Mouse (Mus musculus): Measurements from ENCODE around the gene Mcidas. TPM values are rescaled to one million over a fixed set of nuclear protein-coding genes. Genes with fewer than 3 reads are reported as not detected.

Gene Mcidas
- 0.73 and 0.94 TPM in 2 replicates for polyA plus RNA-seq (2014; fragmentation: Nextera tagmentation; extraction: Ambion mirVana)

DNA sequence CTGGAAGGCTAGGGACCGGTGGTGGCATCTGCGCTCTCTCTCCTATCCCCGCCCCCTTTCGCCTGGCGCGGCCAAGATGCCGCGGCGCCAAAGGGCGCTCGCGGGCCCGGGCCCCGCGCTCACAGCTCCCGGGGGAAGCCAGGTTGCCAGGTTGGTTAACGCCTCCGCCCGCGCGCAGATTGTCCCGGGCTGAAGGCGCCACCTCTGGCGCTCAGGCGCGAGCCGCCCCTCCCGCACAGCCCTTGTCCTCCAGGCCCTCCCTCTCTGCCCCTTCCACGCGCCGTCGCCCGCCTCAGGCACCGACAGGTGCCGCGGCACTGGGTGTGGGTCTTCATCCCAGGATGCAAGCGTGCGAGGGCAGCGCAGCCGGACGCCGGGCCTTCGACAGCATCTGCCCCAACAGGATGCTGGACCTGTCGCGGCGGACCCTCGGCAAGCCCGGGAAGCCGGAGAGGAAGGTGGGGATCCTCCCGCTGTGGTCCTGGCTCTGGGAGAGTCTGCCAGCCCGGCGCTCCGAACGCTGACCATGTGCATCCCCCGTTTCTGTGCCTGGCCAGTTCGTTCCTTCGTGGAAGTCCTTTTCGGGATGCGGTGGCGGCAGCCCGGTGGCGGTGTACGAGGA, at the start of gene Mcidas:
Gene Mcidas, plus strand, starts transcription at position 315 of the 622 bp plus-strand sequence.
- Histone ChIP-seq H3K9me3 (replicated peaks; ENCODE audit: control insufficient read depth, low read length) (no peaks in the 10 kb centered on the region), H3K36me3 (ENCODE audit: control insufficient read depth, insufficient read depth, low read length) (no peaks in the 10 kb centered on the region), H3K4me3 (ENCODE audit: low read depth, low read length) (peak within 1 kb of the TSS; percentile 43), H3K27ac (ENCODE audit: low read depth, low read length) (no peak within 1 kb of the TSS), H3K27me3 (replicated peaks; ENCODE audit: control insufficient read depth, insufficient read depth, low read length) (peaks cover 90% of the 10 kb centered on the region), H3K9ac (ENCODE audit: low read length) (peak within 1 kb of the TSS; percentile 54), H3K4me2 (ENCODE audit: low read length) (peak within 1 kb of the TSS; percentile 89), H3K4me1 (ENCODE audit: control insufficient read depth, insufficient read depth, low read length) (peaks cover 13% of the 10 kb centered on the region)
- ATAC-seq (peak; percentile 57), DNase-seq (ENCODE audit: low spot score) (peak; percentile 28)
- WGBS, result under 1% methylated on average over 58 of the region's 63 CpGs

DNA sequence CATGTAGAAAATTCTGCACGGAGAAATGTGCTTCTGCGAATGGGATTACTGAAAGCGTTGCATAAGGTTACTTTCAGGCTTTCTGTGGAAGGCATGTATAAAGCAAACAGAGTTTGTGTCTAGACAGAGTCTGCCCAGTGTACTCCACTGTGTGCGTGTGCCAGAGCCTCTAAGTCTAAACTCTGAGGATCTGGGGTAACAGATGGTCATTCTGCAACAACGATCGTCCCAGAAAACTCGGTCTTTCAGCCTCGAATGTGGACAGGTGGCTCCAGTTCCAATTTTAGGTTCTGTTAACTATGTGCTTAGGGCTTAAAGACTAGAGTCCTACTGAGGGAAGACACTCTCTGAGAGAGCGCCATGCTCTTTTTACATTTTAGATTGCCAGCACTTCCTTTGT, 48.3 kb upstream of the Mcidas start:
- 89% methylated on average over 9 of the region's 9 CpGs for WGBS
- ATAC-seq, result no peak
- no peaks in the 10 kb centered on the region for H3K9me3 ChIP-seq (replicated peaks; ENCODE audit: control insufficient read depth, low read length)
- no peak overlapping the region for H3K9ac ChIP-seq (ENCODE audit: low read length)
- peaks cover 82% of the 10 kb centered on the region for H3K36me3 ChIP-seq (ENCODE audit: control insufficient read depth, insufficient read depth, low read length)
- H3K27ac ChIP-seq (ENCODE audit: low read depth, low read length), result no peak overlapping the region
- no peak overlapping the region for H3K4me3 ChIP-seq (ENCODE audit: low read depth, low read length)
- no peak overlapping the region for H3K4me2 ChIP-seq (ENCODE audit: low read length)
- no peaks in the 10 kb centered on the region for H3K27me3 ChIP-seq (replicated peaks; ENCODE audit: control insufficient read depth, insufficient read depth, low read length)
- no peaks in the 10 kb centered on the region for H3K4me1 ChIP-seq (ENCODE audit: control insufficient read depth, insufficient read depth, low read length)
- DNase-seq (ENCODE audit: low spot score), result no peak

DNA sequence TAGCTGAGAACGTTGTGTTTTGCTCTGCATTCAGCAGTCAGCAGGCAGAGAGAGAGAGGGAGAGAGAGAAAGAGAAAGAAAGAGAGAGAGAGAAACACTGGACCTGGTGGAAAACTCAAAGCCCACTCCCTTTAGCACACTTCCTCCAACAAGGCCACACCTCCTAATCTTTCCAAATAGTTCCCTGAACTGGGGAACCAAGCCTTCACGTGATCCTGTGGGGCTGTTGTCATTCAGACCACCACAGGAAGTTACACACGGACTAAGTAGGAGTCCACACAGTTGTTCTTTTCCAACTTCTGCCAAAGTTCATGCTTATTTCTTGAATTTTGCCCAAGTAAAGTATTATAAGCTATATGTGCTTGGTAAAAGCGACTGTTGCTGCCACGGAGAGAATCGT, 47.7 kb upstream of the Mcidas start:
- Histone ChIP-seq H3K4me3 (ENCODE audit: low read depth, low read length) (no peak overlapping the region), H3K9ac (ENCODE audit: low read length) (no peak overlapping the region), H3K36me3 (ENCODE audit: control insufficient read depth, insufficient read depth, low read length) (peaks cover 83% of the 10 kb centered on the region), H3K4me2 (ENCODE audit: low read length) (no peak overlapping the region), H3K27me3 (replicated peaks; ENCODE audit: control insufficient read depth, insufficient read depth, low read length) (no peaks in the 10 kb centered on the region), H3K9me3 (replicated peaks; ENCODE audit: control insufficient read depth, low read length) (no peaks in the 10 kb centered on the region), H3K27ac (ENCODE audit: low read depth, low read length) (no peak overlapping the region), H3K4me1 (ENCODE audit: control insufficient read depth, insufficient read depth, low read length) (no peaks in the 10 kb centered on the region)
- 86% methylated on average over 6 of the region's 6 CpGs for WGBS
- no peak for DNase-seq (ENCODE audit: low spot score)
- ATAC-seq, result no peak

DNA sequence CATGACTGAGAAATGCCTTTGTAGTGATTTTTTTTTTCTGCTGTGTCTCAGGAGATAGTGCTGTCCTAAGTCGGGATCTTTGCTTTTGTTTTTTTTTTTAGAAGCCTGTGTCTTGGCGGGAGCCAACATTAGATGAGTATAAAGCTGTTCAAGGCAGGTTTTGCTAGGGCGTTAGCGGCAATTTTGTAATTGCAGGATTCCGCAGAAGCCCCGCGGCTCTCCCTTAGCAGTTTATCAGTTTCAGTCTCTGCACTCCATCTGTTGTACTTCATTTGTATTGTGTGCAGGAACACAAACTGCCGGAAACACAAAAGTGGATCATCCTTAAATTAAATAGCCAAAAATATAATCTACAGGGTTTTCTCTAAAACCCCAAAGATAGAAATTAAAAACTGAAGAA, 39.6 kb upstream of the Mcidas start:
- no peaks in the 10 kb centered on the region for H3K27me3 ChIP-seq (replicated peaks; ENCODE audit: control insufficient read depth, insufficient read depth, low read length)
- no peak for DNase-seq (ENCODE audit: low spot score)
- H3K27ac ChIP-seq (ENCODE audit: low read depth, low read length), result no peak overlapping the region
- no peaks in the 10 kb centered on the region for H3K4me1 ChIP-seq (ENCODE audit: control insufficient read depth, insufficient read depth, low read length)
- no peak overlapping the region for H3K4me2 ChIP-seq (ENCODE audit: low read length)
- no peaks in the 10 kb centered on the region for H3K9me3 ChIP-seq (replicated peaks; ENCODE audit: control insufficient read depth, low read length)
- peaks cover 78% of the 10 kb centered on the region for H3K36me3 ChIP-seq (ENCODE audit: control insufficient read depth, insufficient read depth, low read length)
- ATAC-seq, result no peak
- WGBS, result 92% methylated on average over 8 of the region's 8 CpGs
- no peak overlapping the region for H3K4me3 ChIP-seq (ENCODE audit: low read depth, low read length)
- H3K9ac ChIP-seq (ENCODE audit: low read length), result no peak overlapping the region

DNA sequence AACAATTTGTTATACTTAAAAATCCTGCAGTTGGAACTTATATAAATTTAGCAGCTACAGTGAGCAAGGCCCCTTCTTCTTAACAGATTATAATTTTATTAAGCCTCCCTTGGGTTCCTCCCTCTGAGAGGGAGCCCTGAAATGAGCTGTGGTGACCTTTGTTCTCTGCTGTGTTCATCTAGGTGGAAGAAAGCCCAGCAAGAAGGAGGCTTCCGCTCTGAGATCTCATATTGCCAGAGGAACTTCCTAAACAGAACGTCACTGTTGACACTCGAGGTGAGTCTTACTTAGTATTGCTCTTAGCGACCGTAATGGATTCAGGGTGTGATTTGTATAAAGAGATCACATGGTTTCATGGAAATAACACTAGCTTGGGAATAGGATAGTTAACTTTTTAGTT, 30.6 kb upstream of the Mcidas start:
- no peak for ATAC-seq
- Histone ChIP-seq H3K9ac (ENCODE audit: low read length) (no peak overlapping the region), H3K4me3 (ENCODE audit: low read depth, low read length) (no peak overlapping the region), H3K36me3 (ENCODE audit: control insufficient read depth, insufficient read depth, low read length) (peaks cover 75% of the 10 kb centered on the region), H3K9me3 (replicated peaks; ENCODE audit: control insufficient read depth, low read length) (no peaks in the 10 kb centered on the region), H3K27ac (ENCODE audit: low read depth, low read length) (no peak overlapping the region), H3K27me3 (replicated peaks; ENCODE audit: control insufficient read depth, insufficient read depth, low read length) (no peaks in the 10 kb centered on the region), H3K4me2 (ENCODE audit: low read length) (no peak overlapping the region), H3K4me1 (ENCODE audit: control insufficient read depth, insufficient read depth, low read length) (no peaks in the 10 kb centered on the region)
- DNase-seq (ENCODE audit: low spot score), result no peak
- WGBS, result 76% methylated on average over 5 of the region's 5 CpGs

DNA sequence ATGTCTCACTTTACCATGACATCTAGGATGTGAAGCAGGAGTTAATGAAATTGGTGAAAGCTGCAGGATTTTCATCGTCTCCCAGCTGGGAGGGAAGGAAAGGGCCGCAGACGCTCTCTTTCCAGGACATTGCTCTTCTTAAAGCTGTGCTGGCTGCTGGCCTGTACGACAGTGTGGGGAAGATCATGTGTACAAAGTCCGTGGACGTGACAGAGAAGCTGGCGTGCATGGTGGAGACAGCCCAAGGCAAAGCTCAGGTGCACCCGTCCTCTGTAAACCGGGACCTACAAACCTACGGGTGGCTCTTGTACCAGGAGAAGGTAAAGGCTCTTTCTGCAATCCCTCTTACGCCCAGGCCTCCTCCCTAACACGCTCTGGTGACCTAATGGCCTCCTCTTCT, 29.2 kb upstream of the Mcidas start:
- DNase-seq (ENCODE audit: low spot score), result no peak
- ATAC-seq, result no peak
- no peaks in the 10 kb centered on the region for H3K27me3 ChIP-seq (replicated peaks; ENCODE audit: control insufficient read depth, insufficient read depth, low read length)
- H3K4me1 ChIP-seq (ENCODE audit: control insufficient read depth, insufficient read depth, low read length), result no peaks in the 10 kb centered on the region
- H3K36me3 ChIP-seq (ENCODE audit: control insufficient read depth, insufficient read depth, low read length), result peaks cover 72% of the 10 kb centered on the region
- H3K27ac ChIP-seq (ENCODE audit: low read depth, low read length), result no peak overlapping the region
- no peak overlapping the region for H3K4me2 ChIP-seq (ENCODE audit: low read length)
- no peaks in the 10 kb centered on the region for H3K9me3 ChIP-seq (replicated peaks; ENCODE audit: control insufficient read depth, low read length)
- H3K9ac ChIP-seq (ENCODE audit: low read length), result no peak overlapping the region
- 94% methylated on average over 12 of the region's 12 CpGs for WGBS
- no peak overlapping the region for H3K4me3 ChIP-seq (ENCODE audit: low read depth, low read length)

DNA sequence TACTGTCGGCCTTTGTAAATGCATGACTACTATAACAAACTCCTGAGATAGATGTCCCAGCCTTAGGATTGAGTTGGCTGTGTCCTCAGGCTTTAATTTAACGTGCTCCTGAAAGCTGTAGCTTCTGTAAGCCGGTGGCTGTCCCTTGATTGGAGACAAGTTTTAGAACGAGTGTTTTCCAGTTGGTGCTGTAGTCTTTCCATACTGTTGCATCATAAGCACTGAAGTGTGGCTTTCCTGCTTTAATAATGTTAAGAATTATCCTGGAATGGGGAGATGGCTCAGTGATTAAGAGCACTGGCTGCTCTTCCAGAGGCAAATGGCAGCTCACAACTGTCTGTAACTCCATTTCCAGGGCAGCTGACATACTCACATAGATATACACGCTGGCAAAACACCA, 26.4 kb upstream of the Mcidas start:
- no peak for DNase-seq (ENCODE audit: low spot score)
- Histone ChIP-seq H3K36me3 (ENCODE audit: control insufficient read depth, insufficient read depth, low read length) (peaks cover 61% of the 10 kb centered on the region), H3K9me3 (replicated peaks; ENCODE audit: control insufficient read depth, low read length) (no peaks in the 10 kb centered on the region)

DNA sequence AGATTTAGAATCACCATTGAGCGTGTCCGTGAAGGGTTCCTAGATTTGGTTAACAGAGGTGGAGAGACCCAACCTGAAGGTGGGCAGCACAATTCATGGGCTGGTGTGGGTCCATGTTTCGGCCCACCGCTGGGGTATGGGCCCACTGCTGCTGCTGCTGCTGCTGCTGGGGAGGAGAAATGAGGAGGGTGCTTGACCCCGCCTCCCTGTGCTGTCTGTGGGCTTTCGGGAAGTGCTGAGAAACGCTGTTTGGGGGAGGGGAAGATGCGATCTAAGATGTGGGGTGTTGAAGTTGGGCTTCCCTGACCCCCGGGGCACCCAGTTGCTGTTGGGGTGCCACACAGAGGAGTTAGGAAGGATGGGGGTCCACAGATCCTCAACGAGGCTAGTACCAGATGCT, 16.9 kb upstream of the Mcidas start:
- H3K4me2 ChIP-seq (ENCODE audit: low read length), result no peak overlapping the region
- WGBS, result 48% methylated on average over 10 of the region's 10 CpGs
- H3K4me3 ChIP-seq (ENCODE audit: low read depth, low read length), result no peak overlapping the region
- no peak overlapping the region for H3K27ac ChIP-seq (ENCODE audit: low read depth, low read length)
- H3K36me3 ChIP-seq (ENCODE audit: control insufficient read depth, insufficient read depth, low read length), result no peaks in the 10 kb centered on the region
- H3K4me1 ChIP-seq (ENCODE audit: control insufficient read depth, insufficient read depth, low read length), result no peaks in the 10 kb centered on the region
- DNase-seq (ENCODE audit: low spot score) (no peak), ATAC-seq (no peak)
- H3K27me3 ChIP-seq (replicated peaks; ENCODE audit: control insufficient read depth, insufficient read depth, low read length), result peaks cover 3% of the 10 kb centered on the region; the same call in 1 of the 2 replicates
- H3K9ac ChIP-seq (ENCODE audit: low read length), result no peak overlapping the region
- H3K9me3 ChIP-seq (replicated peaks; ENCODE audit: control insufficient read depth, low read length), result no peaks in the 10 kb centered on the region

More for the DNA sequence above, 26.4 kb upstream of the Mcidas start:
- H3K27me3 ChIP-seq (replicated peaks; ENCODE audit: control insufficient read depth, insufficient read depth, low read length), result no peaks in the 10 kb centered on the region
- H3K27ac ChIP-seq (ENCODE audit: low read depth, low read length), result no peak overlapping the region
- H3K4me2 ChIP-seq (ENCODE audit: low read length), result no peak overlapping the region
- H3K4me3 ChIP-seq (ENCODE audit: low read depth, low read length), result no peak overlapping the region
- ATAC-seq, result no peak
- H3K4me1 ChIP-seq (ENCODE audit: control insufficient read depth, insufficient read depth, low read length), result no peaks in the 10 kb centered on the region
- 92% methylated on average over 5 of the region's 5 CpGs for WGBS
- H3K9ac ChIP-seq (ENCODE audit: low read length), result no peak overlapping the region

DNA sequence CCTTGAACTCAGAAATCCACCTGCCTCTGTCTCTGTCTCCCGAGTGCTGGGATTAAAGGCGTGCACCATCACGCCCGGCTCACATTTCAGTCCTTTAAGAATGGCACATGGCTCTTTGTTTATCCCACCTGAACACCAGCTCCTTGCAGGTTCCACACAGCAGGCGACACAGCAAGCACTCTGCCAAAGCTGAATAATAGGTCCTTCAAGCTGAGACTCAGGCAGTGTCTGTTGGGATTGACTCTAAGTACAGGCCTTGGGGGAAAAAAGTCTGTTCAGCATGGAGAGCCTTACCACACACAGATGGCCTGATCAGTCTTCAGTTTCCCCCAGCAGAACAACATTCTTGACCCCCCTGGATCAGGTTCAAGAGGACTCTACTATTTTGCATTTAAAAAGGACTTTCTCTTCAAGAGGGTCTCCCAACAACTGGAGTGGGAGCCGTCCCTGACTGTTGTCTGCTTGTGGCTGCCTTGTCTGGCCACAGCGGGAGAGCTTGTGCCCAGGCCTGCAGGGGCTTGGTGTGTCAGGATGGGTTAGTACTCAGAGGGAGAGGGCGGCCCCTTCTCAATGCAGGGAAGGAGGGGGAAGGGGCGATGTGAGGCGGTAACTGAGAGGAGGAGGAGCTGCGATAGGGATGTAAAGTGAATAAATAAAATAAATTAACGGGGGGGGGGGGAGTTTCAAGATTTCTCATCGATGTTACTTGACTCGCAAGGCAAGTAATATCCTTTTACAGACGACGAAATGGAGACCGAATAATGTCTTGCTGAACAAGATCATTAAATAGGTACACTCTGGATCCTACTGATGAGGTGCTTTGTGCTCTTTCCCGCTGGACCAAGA, 7.8 kb upstream of the Mcidas start:
- no peak overlapping the region for H3K9ac ChIP-seq (ENCODE audit: low read length)
- no peak overlapping the region for H3K4me3 ChIP-seq (ENCODE audit: low read depth, low read length)
- WGBS, result 3% methylated on average over 18 of the region's 18 CpGs
- H3K4me2 ChIP-seq (ENCODE audit: low read length), result peak overlapping the region; percentile 98
- no peaks in the 10 kb centered on the region for H3K9me3 ChIP-seq (replicated peaks; ENCODE audit: control insufficient read depth, low read length)
- peaks cover 52% of the 10 kb centered on the region for H3K27me3 ChIP-seq (replicated peaks; ENCODE audit: control insufficient read depth, insufficient read depth, low read length)
- no peaks in the 10 kb centered on the region for H3K36me3 ChIP-seq (ENCODE audit: control insufficient read depth, insufficient read depth, low read length)
- DNase-seq (ENCODE audit: low spot score), result peak; percentile 48
- no peak overlapping the region for H3K27ac ChIP-seq (ENCODE audit: low read depth, low read length)
- peaks cover 21% of the 10 kb centered on the region for H3K4me1 ChIP-seq (ENCODE audit: control insufficient read depth, insufficient read depth, low read length)
- ATAC-seq, result peak; percentile 18; the same call in 1 of the 2 replicates
